Mouse (Mus musculus) intestine, embryonic 16.5 days (tissue): Measurements from ENCODE around the gene Yap1. TPM values are rescaled to one million over a fixed set of nuclear protein-coding genes. Genes with fewer than 3 reads are reported as not detected.

Experiments
- ATAC-seq: fragments of 200-750 bp; cut with Nextera tagmentation; 2 replicates; pipeline ENCODE4 v1.8.0; 2017; ENCODE audit warnings: moderate TSS enrichment, moderate library complexity
- H3K27ac ChIP-seq: fragments of 300-500 bp; sonication (generic); 2 replicates; pipeline ENCODE4 v1.5.1; 2014; ENCODE audit warnings: mild to moderate bottlenecking, low read length
- H3K27me3 ChIP-seq: fragments of 300-500 bp; sonication (generic); replicated peaks from 2 replicates; pipeline ENCODE4 v1.6.1; 2014; ENCODE audit warnings: low read length, control low read depth, mixed read lengths; ENCODE audit not compliant: control insufficient read depth, insufficient read depth
- H3K36me3 ChIP-seq: fragments of 300-500 bp; sonication (generic); 2 replicates; pipeline ENCODE4 v1.6.1; 2014; ENCODE audit warnings: low read length, control low read depth; ENCODE audit not compliant: control insufficient read depth, insufficient read depth
- H3K4me1 ChIP-seq: fragments of 300-500 bp; sonication (generic); 2 replicates; pipeline ENCODE4 v1.6.1; 2014; ENCODE audit warnings: low read length, control low read depth, mixed read lengths; ENCODE audit not compliant: control insufficient read depth, insufficient read depth
- H3K4me2 ChIP-seq: fragments of 300-500 bp; sonication (generic); 2 replicates; pipeline ENCODE4 v1.6.1; 2014; ENCODE audit warnings: low read depth, low read length, control low read depth
- H3K4me3 ChIP-seq: fragments of 300-500 bp; sonication (generic); 2 replicates; pipeline ENCODE4 v1.5.1; 2014; ENCODE audit warnings: mild to moderate bottlenecking, low read length
- H3K9ac ChIP-seq: fragments of 300-500 bp; sonication (generic); 2 replicates; pipeline ENCODE4 v1.6.1; 2014; ENCODE audit warnings: low read depth, low read length
- H3K9me3 ChIP-seq: fragments of 300-500 bp; sonication (generic); 2 replicates; pipeline ENCODE4 v1.6.1; 2016; ENCODE audit warnings: low read length, control low read depth; ENCODE audit not compliant: control insufficient read depth
- WGBS: fragments of 180-500 bp; shearing (Covaris S2); extraction: QIAGEN DNeasy Blood & Tissue Kit; methylation state at CpG from one replicate; pipeline ENCODE4 v1.1.7; 2014; 5-methylcytosine and 5-hydroxymethylcytosine counted together
- polyA plus RNA-seq: library from polyadenylated mRNA; unstranded; fragments of >200 nt; fragmentation: Nextera tagmentation; extraction: Ambion mirVana; gene quantifications from 2 replicates; pipeline ENCODE4 v1.2.1, GENCODE M21; 2015

Yap1 gene
- polyA plus RNA-seq, 1 experiment from 2014 or later = 13.2 TPM

- ATAC-seq = no peak
- Histone ChIP-seq H3K27me3 (no peaks in the 10 kb centered on the region), H3K36me3 (no peaks in the 10 kb centered on the region), H3K4me2 (no peak overlapping the region), H3K27ac (peak overlapping the region; percentile 50), H3K9ac (no peak overlapping the region), H3K9me3 (no peaks in the 10 kb centered on the region), H3K4me1 (peaks cover 39% of the 10 kb centered on the region), H3K4me3 (no peak overlapping the region)
- WGBS = 35% methylated on average over 21 of the region's 21 CpGs
Observed at GRCm38 (mm10) chr9:7961366-7962160, 42.8 kb downstream of the Yap1 start.

DNA sequence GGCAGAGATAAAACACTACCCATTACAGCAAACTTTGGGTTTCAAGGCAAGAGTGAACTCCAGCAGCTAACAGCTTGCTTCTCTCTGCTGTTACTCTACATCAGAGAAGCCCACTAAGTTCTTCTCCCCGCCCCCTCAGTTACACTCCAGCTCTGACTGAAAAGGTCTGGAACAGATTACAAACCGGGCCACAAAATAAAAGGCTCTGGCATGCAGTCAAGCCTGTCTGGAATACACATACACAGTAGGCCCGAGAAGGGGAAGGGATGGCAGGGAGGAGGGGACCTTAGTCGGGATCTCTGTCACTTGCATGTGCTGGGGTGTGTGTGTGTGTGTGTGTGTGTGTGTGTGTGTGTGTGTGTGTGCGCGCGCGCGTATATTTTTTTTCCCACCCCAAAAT lies 44.0 kb downstream of the Yap1 start:
- Histone ChIP-seq H3K27ac (peak overlapping the region; percentile 75), H3K9me3 (no peaks in the 10 kb centered on the region), H3K36me3 (0 out of 2 replicates have a peak, but pooled peaks cover 3% of the 10 kb centered on the region), H3K27me3 (no peaks in the 10 kb centered on the region), H3K4me3 (no peak overlapping the region), H3K9ac (no peak overlapping the region), H3K4me1 (peaks cover 31% of the 10 kb centered on the region), H3K4me2 (no peak overlapping the region)
- WGBS = 68% methylated on average over 8 of the region's 9 CpGs
- peak; percentile 80 for ATAC-seq

DNA sequence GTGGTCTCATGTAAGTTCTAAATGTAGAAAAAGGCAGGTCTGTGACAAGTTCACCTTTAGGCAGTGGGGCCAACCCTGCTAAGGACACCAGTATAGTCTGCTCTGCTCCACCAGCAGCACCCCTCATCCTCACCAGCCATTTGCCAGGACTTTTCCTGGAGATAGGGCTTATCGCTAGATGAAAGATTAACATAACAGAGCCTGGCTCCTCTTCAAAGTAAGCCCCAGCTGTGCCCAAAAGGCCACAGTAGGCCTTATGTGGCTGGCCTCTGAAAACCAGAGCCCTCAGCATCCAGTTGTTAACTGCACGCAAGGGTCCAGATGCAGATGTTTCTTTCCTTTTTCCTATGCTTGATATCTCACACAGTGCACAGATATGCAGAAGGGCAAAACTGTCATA lies 45.1 kb downstream of the Yap1 start:
- H3K9ac ChIP-seq = no peak overlapping the region
- H3K4me3 ChIP-seq = no peak overlapping the region
- 72% methylated on average over 2 of the region's 2 CpGs for WGBS
- ATAC-seq = no peak
- H3K4me1 ChIP-seq = peaks cover 30% of the 10 kb centered on the region
- no peaks in the 10 kb centered on the region for H3K27me3 ChIP-seq
- H3K27ac ChIP-seq = 0 out of 2 replicates have a peak overlapping the region, but pooled peaks have one; percentile 31
- no peaks in the 10 kb centered on the region for H3K9me3 ChIP-seq
- H3K4me2 ChIP-seq = no peak overlapping the region
- H3K36me3 ChIP-seq = 0 out of 2 replicates have a peak, but pooled peaks cover 3% of the 10 kb centered on the region

GRCm38 (mm10) chr9:7958025-7958593 lies 46.3 kb downstream of the Yap1 start:
- H3K9ac ChIP-seq = no peak overlapping the region
- H3K4me1 ChIP-seq = peaks cover 27% of the 10 kb centered on the region
- no peak overlapping the region for H3K27ac ChIP-seq
- 67% methylated on average over 6 of the region's 7 CpGs for WGBS
- no peaks in the 10 kb centered on the region for H3K9me3 ChIP-seq
- H3K4me2 ChIP-seq = no peak overlapping the region
- no peaks in the 10 kb centered on the region for H3K27me3 ChIP-seq
- ATAC-seq = no peak
- 0 out of 2 replicates have a peak, but pooled peaks cover 3% of the 10 kb centered on the region for H3K36me3 ChIP-seq
- H3K4me3 ChIP-seq = no peak overlapping the region

DNA sequence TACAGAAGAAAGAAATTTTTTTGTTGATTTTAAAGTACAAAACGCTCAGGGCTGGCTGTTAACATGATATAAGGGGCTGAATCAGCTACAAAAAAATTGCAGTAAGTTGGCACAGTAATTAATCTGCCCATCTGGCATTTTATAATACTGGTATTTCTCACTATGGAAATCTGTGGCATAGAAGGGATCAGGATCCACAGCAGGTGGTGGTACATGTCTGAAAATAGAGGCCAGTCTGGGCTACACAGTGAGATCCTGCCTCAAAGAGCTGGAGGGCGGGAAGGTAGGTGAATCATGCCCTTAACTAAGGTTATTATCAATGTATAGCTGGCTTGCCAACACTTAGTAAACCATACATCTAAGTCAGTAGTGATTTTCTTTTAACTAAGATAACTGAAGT lies 47.0 kb downstream of the Yap1 start:
- Histone ChIP-seq H3K4me3 (no peak overlapping the region), H3K4me1 (peaks cover 23% of the 10 kb centered on the region), H3K27ac (no peak overlapping the region), H3K4me2 (no peak overlapping the region), H3K36me3 (peaks cover 10% of the 10 kb centered on the region; the same call in 1 of the 2 replicates), H3K9ac (no peak overlapping the region), H3K27me3 (no peaks in the 10 kb centered on the region), H3K9me3 (no peaks in the 10 kb centered on the region)
- WGBS = 84% methylated on average over 2 of the region's 2 CpGs
- ATAC-seq = no peak

GRCm38 (mm10) chr9:7956400-7956799 lies 48.0 kb downstream of the Yap1 start:
- Histone ChIP-seq H3K9ac (no peak overlapping the region), H3K4me3 (no peak overlapping the region), H3K27ac (no peak overlapping the region), H3K4me1 (peaks cover 20% of the 10 kb centered on the region), H3K27me3 (no peaks in the 10 kb centered on the region), H3K36me3 (peaks cover 10% of the 10 kb centered on the region; the same call in 1 of the 2 replicates), H3K4me2 (no peak overlapping the region), H3K9me3 (no peaks in the 10 kb centered on the region)
- ATAC-seq = no peak
- WGBS = 92% methylated on average over 8 of the region's 8 CpGs

GRCm38 (mm10) chr9:7952886-7953285 lies 51.5 kb downstream of the Yap1 start:
- 87% methylated on average over 5 of the region's 5 CpGs for WGBS
- H3K4me2 ChIP-seq = no peak overlapping the region
- no peaks in the 10 kb centered on the region for H3K27me3 ChIP-seq
- H3K36me3 ChIP-seq = peaks cover 18% of the 10 kb centered on the region; the same call in 1 of the 2 replicates
- H3K4me1 ChIP-seq = no peaks in the 10 kb centered on the region
- H3K27ac ChIP-seq = no peak overlapping the region
- peak; percentile 31; the same call in 1 of the 2 replicates for ATAC-seq
- no peak overlapping the region for H3K9ac ChIP-seq
- no peak overlapping the region for H3K4me3 ChIP-seq
- no peaks in the 10 kb centered on the region for H3K9me3 ChIP-seq

GRCm38 (mm10) chr9:7950211-7950644 lies 54.2 kb downstream of the Yap1 start:
- Histone ChIP-seq H3K27ac (no peak overlapping the region), H3K4me1 (no peaks in the 10 kb centered on the region), H3K4me3 (no peak overlapping the region), H3K9ac (no peak overlapping the region), H3K4me2 (no peak overlapping the region), H3K36me3 (peaks cover 19% of the 10 kb centered on the region; the same call in 1 of the 2 replicates), H3K9me3 (no peaks in the 10 kb centered on the region), H3K27me3 (no peaks in the 10 kb centered on the region)
- 78% methylated on average over 7 of the region's 7 CpGs for WGBS
- no peak for ATAC-seq

GRCm38 (mm10) chr9:7947946-7948345 lies 56.5 kb downstream of the Yap1 start:
- ATAC-seq = no peak

More at GRCm38 (mm10) chr9:7947946-7948345, 56.5 kb downstream of the Yap1 start:
- peaks cover 18% of the 10 kb centered on the region for H3K36me3 ChIP-seq
- 91% methylated on average over 4 of the region's 4 CpGs for WGBS
- no peaks in the 10 kb centered on the region for H3K9me3 ChIP-seq
- no peak overlapping the region for H3K27ac ChIP-seq
- H3K27me3 ChIP-seq = no peaks in the 10 kb centered on the region
- no peaks in the 10 kb centered on the region for H3K4me1 ChIP-seq
- H3K9ac ChIP-seq = no peak overlapping the region
- H3K4me3 ChIP-seq = no peak overlapping the region
- H3K4me2 ChIP-seq = no peak overlapping the region
